Comparison of ENCODE assay signal across 12 mouse cellular contexts in the genomic region with DNA sequence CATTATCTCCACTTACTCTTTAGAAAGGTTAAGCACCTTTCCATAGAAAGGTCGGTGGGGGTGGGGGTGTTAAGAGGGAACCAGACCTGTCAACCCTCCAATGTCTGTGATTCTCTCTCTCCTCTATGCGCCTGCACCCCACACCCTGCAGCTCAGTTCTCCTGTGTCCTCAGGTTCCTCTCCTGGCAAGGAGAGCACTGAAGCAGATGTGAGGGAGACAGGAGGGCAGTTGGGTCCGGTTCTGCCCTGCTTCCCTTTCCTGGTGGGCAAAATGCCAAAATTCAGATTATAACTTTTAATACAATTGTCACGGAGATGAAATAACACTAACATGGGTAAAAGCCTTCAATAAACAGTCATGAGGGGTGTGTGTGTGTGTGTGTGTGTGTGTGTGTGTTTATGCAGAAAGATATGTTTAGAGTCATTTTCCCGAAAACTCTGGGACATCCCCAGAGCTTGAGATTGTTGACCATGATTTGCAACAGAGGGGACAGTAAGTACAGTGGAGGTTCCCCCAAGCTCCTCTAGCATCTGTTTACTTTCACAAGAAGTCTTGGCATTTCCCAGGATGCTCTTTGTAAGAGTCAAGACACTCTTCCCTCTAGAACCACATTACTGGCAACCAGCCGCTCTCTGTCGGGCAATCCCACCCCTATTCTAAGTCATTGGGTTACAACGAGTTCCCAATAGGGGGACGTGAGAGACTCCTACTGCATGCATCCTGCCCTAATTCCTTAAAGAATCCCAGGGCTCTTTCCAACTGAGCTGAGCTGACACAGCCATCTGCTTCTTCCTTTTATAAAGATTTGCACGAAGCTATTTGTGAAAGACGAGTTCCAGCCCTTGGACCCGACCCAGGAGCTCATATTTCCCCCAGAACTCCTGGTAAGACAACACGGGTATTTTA. TPM values are rescaled to one million over a fixed set of nuclear protein-coding genes. Genes with fewer than 3 reads are reported as not detected.
DNase-seq lines count a peak whose midpoint lies in the region; ATAC-seq and TF ChIP-seq lines count a peak whose summit lies in the region.
"Had no signal": no experiment of that assay in that cellular context is flagged by ENCODE, and none has a peak within 500 bp of the region (broad histone marks: within the 10 kb centered on the region; RNA-seq: fewer than 3 reads in every experiment).

No protein-coding gene starts in this region.

- no peak overlapping the region for H3K27ac ChIP-seq in heart, embryonic 10.5 days
- no peak overlapping the region for H3K27ac ChIP-seq in lung, postnatal 0 days (ENCODE audit: low read length)
- peak overlapping the region; percentile 61 for H3K27ac ChIP-seq in intestine, embryonic 16.5 days (ENCODE audit: low read length)
- peak overlapping the region; percentile 82 for H3K27ac ChIP-seq in stomach, embryonic 15.5 days
- H3K27ac ChIP-seq: liver, embryonic 15.5 days; neural tube, embryonic 15.5 days had no signal

- H3K27me3 ChIP-seq in heart, embryonic 10.5 days (ENCODE audit: insufficient read depth, poor library complexity, severe bottlenecking) = no peaks in the 10 kb centered on the region; the same call in 1 of the 2 replicates
- no peaks in the 10 kb centered on the region for H3K27me3 ChIP-seq in lung, postnatal 0 days (replicated peaks; ENCODE audit: insufficient read depth, low read length)
- no peaks in the 10 kb centered on the region for H3K27me3 ChIP-seq in intestine, embryonic 16.5 days (replicated peaks; ENCODE audit: control insufficient read depth, insufficient read depth, low read length)
- H3K27me3 ChIP-seq in stomach, embryonic 15.5 days (replicated peaks) = no peaks in the 10 kb centered on the region
- H3K27me3 ChIP-seq: liver, embryonic 15.5 days; neural tube, embryonic 15.5 days had no signal

- ATAC-seq in lung, postnatal 0 days = peak; percentile 73
- ATAC-seq in intestine, embryonic 16.5 days = peak; percentile 77
- peak; percentile 41; the same call in 1 of the 2 replicates for ATAC-seq in stomach, embryonic 15.5 days (ENCODE audit: insufficient read depth, low FRiP score, low read depth)

- 55% methylated on average over 13 of the region's 13 CpGs for WGBS in heart, embryonic 10.5 days
- 39% methylated on average over 13 of the region's 13 CpGs for WGBS in lung, postnatal 0 days
- 48% methylated on average over 13 of the region's 13 CpGs for WGBS in intestine, embryonic 16.5 days
- WGBS in stomach, embryonic 15.5 days = 38% methylated on average over 13 of the region's 13 CpGs

- DNase-seq in heart, adult 11 months = peak; percentile 87
- DNase-seq in heart, embryonic 10.5 days (ENCODE audit: low spot score) = no peak
- peak; percentile 74 for DNase-seq in lung, postnatal 0 days (ENCODE audit: low spot score)
- DNase-seq in lung, adult 18-20 months = no peak
- DNase-seq in natural killer cell, adult 2 months (ENCODE audit: low spot score in 2 of 2) = no peak
- no peak for DNase-seq in liver
- DNase-seq: thymus, postnatal 25 days had no signal

- no peak for TF ChIP-seq CTCF in lung, postnatal 0 days (IDR thresholded peaks at IDR 0.05)

- H3K36me3 ChIP-seq in heart, embryonic 10.5 days = no peaks in the 10 kb centered on the region
- H3K36me3 ChIP-seq in lung, postnatal 0 days (ENCODE audit: insufficient read depth, low read length) = no peaks in the 10 kb centered on the region
- no peaks in the 10 kb centered on the region for H3K36me3 ChIP-seq in intestine, embryonic 16.5 days (ENCODE audit: control insufficient read depth, insufficient read depth, low read length)
- H3K36me3 ChIP-seq in stomach, embryonic 15.5 days = no peaks in the 10 kb centered on the region
- H3K36me3 ChIP-seq: liver, embryonic 15.5 days; neural tube, embryonic 15.5 days had no signal

- no peak overlapping the region for H3K4me3 ChIP-seq in heart, embryonic 10.5 days
- H3K4me3 ChIP-seq in lung, postnatal 0 days (ENCODE audit: low read depth, low read length) = no peak overlapping the region
- H3K4me3 ChIP-seq in intestine, embryonic 16.5 days (ENCODE audit: low read length) = no peak overlapping the region
- H3K4me3 ChIP-seq in stomach, embryonic 15.5 days (replicated peaks) = no peak overlapping the region
- H3K4me3 ChIP-seq: erythroblast, embryonic 14.5 days; liver, embryonic 15.5 days; neural tube, embryonic 15.5 days had no signal

- H3K4me2 ChIP-seq in lung, postnatal 0 days (replicated peaks; ENCODE audit: low read depth, low read length) = no peak overlapping the region
- no peak overlapping the region for H3K4me2 ChIP-seq in intestine, embryonic 16.5 days (ENCODE audit: low read depth, low read length)
- no peak overlapping the region for H3K4me2 ChIP-seq in stomach, embryonic 15.5 days
- H3K4me2 ChIP-seq: liver, embryonic 15.5 days; neural tube, embryonic 15.5 days had no signal

- peaks cover 24% of the 10 kb centered on the region; the same call in 1 of the 2 replicates for H3K4me1 ChIP-seq in heart, embryonic 10.5 days
- H3K4me1 ChIP-seq in lung, postnatal 0 days (ENCODE audit: insufficient read depth, low read depth, low read length) = 0 out of 2 replicates have a peak, but pooled peaks cover 3% of the 10 kb centered on the region
- no peaks in the 10 kb centered on the region for H3K4me1 ChIP-seq in intestine, embryonic 16.5 days (ENCODE audit: control insufficient read depth, insufficient read depth, low read length)
- 0 out of 2 replicates have a peak, but pooled peaks cover 12% of the 10 kb centered on the region for H3K4me1 ChIP-seq in stomach, embryonic 15.5 days
- H3K4me1 ChIP-seq: liver, embryonic 15.5 days; neural tube, embryonic 15.5 days had no signal

- TF ChIP-seq EP300 in lung, postnatal 0 days (IDR thresholded peaks at IDR 0.05) = peak; percentile 57; the same call in 1 of the 2 replicates

- H3K9me3 ChIP-seq in heart, embryonic 10.5 days = no peaks in the 10 kb centered on the region
- H3K9me3 ChIP-seq in lung, postnatal 0 days (ENCODE audit: low read length) = no peaks in the 10 kb centered on the region
- no peaks in the 10 kb centered on the region for H3K9me3 ChIP-seq in intestine, embryonic 16.5 days (ENCODE audit: control insufficient read depth, low read length)
- H3K9me3 ChIP-seq in stomach, embryonic 15.5 days = no peaks in the 10 kb centered on the region
- H3K9me3 ChIP-seq: liver, embryonic 15.5 days; neural tube, embryonic 15.5 days had no signal

- no peak overlapping the region for H3K9ac ChIP-seq in lung, postnatal 0 days (replicated peaks; ENCODE audit: low read depth)
- no peak overlapping the region for H3K9ac ChIP-seq in intestine, embryonic 16.5 days (ENCODE audit: low read depth, low read length)
- no peak overlapping the region for H3K9ac ChIP-seq in stomach, embryonic 15.5 days
- H3K9ac ChIP-seq: liver, embryonic 15.5 days; neural tube, embryonic 15.5 days had no signal

RNA-seq across cellular contexts. Expression of gene Aox2, which starts 13.5 kb away (rescaled TPM):
- polyA plus RNA-seq in heart, embryonic 10.5 days (2016; fragmentation: Nextera tagmentation; extraction: Ambion mirVana) = 0.05 TPM in 1 of 2 replicates, not detected in the other
- 0.02 and 0.05 TPM in 2 replicates for polyA plus RNA-seq in lung, postnatal 0 days (2015; fragmentation: Nextera tagmentation; extraction: Ambion mirVana)
- polyA plus RNA-seq in intestine, embryonic 16.5 days (2015; fragmentation: Nextera tagmentation; extraction: Ambion mirVana) = 0.02 and 0.09 TPM in 2 replicates
- 0.05 and 0.06 TPM in 2 replicates for polyA plus RNA-seq in stomach, embryonic 15.5 days (2015; fragmentation: Nextera tagmentation; extraction: Ambion mirVana)
- polyA plus RNA-seq: erythroblast, embryonic 14.5 days; liver, embryonic 15.5 days had no signal

Comparison
In these comparisons a context has a peak if more than half of its experiments do, and no peak if none do; other contexts are left out.
1. DNase-seq: peak in heart, adult 11 months (single experiment) and lung, postnatal 0 days (single experiment); none in heart, embryonic 10.5 days (single experiment), lung, adult 18-20 months (0 of 2), natural killer cell, adult 2 months (0 of 2) and liver (single experiment).
2. H3K27ac ChIP-seq: peak in intestine, embryonic 16.5 days (single experiment) and stomach, embryonic 15.5 days (single experiment); none in heart, embryonic 10.5 days (single experiment) and lung, postnatal 0 days (single experiment).
3. Peak in every context shown above with its lines, with median percentiles within 50 percentile points of each other: ATAC-seq.